Mouse (Mus musculus): ENCODE results near the gene Twsg1. TPM values are rescaled to one million over a fixed set of nuclear protein-coding genes. Genes with fewer than 3 reads are reported as not detected.

Gene Twsg1
- polyA plus RNA-seq, 1 experiment from 2014 or later: 154 TPM

DNA sequence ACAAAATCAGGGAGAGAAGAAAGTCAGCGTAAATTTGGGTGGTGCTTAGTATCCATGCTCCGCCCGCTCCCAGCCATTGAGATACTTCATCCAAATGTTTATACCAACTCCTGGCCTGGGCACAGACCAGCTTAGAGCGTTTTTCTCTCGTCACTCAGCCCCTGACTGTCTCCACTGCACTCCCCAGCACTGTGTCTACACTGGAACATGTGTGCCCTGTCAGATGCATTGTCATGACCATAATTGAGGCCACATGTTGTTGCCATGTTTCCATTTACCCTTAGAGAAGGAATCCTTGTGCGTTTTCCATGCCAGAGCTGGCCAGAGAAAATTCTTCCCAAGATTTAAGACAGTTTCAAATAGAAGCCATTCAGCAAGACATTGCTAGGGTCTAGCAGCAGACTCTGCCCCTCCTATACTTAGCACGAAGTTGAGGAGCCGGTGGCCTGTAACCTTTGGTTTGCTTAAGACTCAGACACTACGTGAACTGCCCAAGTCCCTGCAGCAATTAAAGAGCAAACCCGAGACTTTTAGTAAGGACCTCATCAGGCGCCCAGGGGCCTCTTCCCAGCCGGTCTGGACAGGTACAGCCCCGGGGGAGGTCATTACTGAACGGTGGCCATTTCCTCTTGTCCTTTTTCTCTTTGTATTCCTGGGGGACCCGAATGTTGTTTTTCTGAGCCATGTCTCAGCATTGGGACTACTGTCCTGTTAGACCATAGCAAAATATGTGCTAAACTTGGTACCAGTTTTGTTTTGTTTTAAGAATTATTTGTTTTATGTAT, 39.5 kb downstream of the Twsg1 start:
- WGBS: 38% methylated on average over 15 of the region's 15 CpGs
- Histone ChIP-seq H3K4me2 (replicated peaks) (no peak overlapping the region), H3K4me1 (peaks cover 54% of the 10 kb centered on the region), H3K36me3 (no peaks in the 10 kb centered on the region), H3K27ac (replicated peaks) (peak overlapping the region; percentile 91), H3K9me3 (replicated peaks) (no peaks in the 10 kb centered on the region), H3K27me3 (no peaks in the 10 kb centered on the region), H3K9ac (no peak overlapping the region), H3K4me3 (replicated peaks) (no peak overlapping the region)
- peak; percentile 48; the same call in 1 of the 2 replicates for ATAC-seq (ENCODE audit: insufficient number of reproducible peaks, low FRiP score, low TSS enrichment, low read depth)

DNA sequence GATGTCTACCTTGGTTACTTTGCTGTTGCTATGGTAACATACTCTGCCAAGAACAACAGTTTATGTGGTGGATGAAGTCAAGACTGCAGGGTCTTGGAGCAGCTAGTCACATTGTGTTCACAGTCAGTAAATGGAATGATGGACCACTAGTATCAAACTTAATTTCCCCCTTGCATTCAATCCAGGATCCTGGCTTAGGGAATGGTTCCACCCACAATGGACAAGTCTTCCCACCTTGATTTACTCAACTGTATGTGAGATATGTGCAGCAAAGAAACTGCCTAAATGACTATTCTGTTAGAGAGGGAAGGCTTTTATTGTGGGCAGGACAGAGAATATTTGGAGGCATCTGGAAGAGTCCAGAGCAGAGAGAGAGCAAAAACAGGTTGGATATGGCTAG, 42.8 kb downstream of the Twsg1 start:
- H3K4me3 ChIP-seq (replicated peaks): no peak overlapping the region
- no peak overlapping the region for H3K4me2 ChIP-seq (replicated peaks)
- no peak for ATAC-seq (ENCODE audit: insufficient number of reproducible peaks, low FRiP score, low TSS enrichment, low read depth)
- H3K4me1 ChIP-seq: peaks cover 45% of the 10 kb centered on the region
- H3K9me3 ChIP-seq (replicated peaks): no peaks in the 10 kb centered on the region
- no peaks in the 10 kb centered on the region for H3K27me3 ChIP-seq
- H3K27ac ChIP-seq (replicated peaks): no peak overlapping the region
- H3K9ac ChIP-seq: no peak overlapping the region
- no peaks in the 10 kb centered on the region for H3K36me3 ChIP-seq

DNA sequence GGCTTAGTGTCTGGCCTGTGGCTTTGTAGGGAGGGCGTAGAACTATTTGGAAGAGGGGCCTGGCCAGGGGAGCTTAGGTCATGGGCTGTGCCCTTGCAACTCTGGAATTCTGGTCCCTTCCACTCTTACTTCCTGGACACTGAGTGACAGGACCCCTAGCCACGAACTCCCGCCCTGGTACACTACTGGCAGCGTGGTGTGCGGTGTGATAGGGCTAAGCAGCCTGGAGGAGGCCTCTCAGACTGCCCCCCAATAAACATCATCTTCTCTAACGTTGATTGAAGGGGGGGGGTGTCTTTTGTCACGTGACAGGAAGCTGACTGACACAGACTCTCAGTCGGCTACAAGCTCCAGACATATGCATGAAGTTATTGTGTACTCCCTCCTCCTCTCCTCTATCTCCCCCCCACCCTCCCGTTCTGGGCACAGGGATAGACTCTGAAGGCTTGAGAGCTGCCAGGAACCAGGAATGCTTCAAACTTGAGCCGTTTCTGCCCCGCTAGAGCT, 44.1 kb downstream of the Twsg1 start:
- ATAC-seq (ENCODE audit: insufficient number of reproducible peaks, low FRiP score, low TSS enrichment, low read depth): peak; percentile 72
- H3K9ac ChIP-seq: no peak overlapping the region
- H3K4me1 ChIP-seq: peaks cover 34% of the 10 kb centered on the region
- peak overlapping the region; percentile 90 for H3K27ac ChIP-seq (replicated peaks)
- 32% methylated on average over 11 of the region's 11 CpGs for WGBS
- H3K4me2 ChIP-seq (replicated peaks): peak overlapping the region; percentile 25
- no peaks in the 10 kb centered on the region for H3K36me3 ChIP-seq
- no peaks in the 10 kb centered on the region for H3K27me3 ChIP-seq
- H3K4me3 ChIP-seq (replicated peaks): no peak overlapping the region
- H3K9me3 ChIP-seq (replicated peaks): no peaks in the 10 kb centered on the region

DNA sequence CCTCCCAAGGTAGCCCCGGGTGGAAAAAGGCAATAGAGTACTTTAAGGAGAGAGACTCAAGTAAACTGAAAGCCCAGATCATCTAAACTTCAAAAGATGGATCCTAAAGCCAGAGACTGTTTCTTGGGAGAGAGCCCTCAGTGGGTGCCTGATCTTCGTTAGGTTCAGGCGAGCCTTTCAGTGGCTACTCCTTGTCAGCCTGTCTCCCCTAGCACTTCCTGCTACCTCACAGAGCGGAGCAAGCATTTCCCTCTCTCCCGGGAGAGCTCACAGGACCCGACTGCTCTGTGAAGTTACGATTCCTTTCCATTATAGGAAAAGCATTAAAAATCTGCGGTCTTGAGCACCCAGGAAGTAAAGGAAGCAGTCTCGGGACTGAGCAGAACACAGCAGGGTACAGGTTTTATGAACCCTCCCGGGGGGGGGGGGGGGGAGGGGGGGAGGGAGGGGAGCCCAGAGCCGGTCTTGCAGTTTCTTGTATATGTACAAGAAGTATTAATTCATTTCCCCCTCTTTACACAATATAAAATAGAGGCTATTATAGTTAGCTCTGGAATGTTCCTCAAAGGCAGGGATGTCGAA, 44.6 kb downstream of the Twsg1 start:
- peak overlapping the region; percentile 25 for H3K4me2 ChIP-seq (replicated peaks)
- no peak overlapping the region for H3K9ac ChIP-seq
- peaks cover 28% of the 10 kb centered on the region for H3K4me1 ChIP-seq
- H3K9me3 ChIP-seq (replicated peaks): no peaks in the 10 kb centered on the region
- WGBS: 28% methylated on average over 12 of the region's 12 CpGs
- H3K4me3 ChIP-seq (replicated peaks): no peak overlapping the region
- peak overlapping the region; percentile 90 for H3K27ac ChIP-seq (replicated peaks)
- H3K27me3 ChIP-seq: no peaks in the 10 kb centered on the region
- no peak for ATAC-seq (ENCODE audit: insufficient number of reproducible peaks, low FRiP score, low TSS enrichment, low read depth)
- H3K36me3 ChIP-seq: no peaks in the 10 kb centered on the region

DNA sequence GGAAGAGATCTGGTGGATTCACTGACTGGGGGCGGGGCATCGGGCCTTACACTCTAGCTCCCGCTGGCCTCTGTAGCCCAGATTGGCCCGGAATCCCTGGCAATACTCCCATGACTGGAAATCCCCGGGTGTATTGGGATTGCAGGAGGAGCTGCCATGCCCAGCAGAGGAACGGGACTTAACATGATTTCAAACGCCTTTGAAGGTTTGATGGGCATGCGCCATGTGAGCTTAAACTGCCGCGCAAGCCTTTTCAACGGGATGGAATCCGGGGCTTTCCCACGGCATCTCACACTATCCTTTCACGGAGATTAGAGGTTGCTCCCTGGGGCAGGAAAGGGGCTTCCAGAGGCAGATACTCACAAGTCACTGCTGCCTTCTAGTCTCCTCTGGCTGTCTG, 45.8 kb downstream of the Twsg1 start:
- Histone ChIP-seq H3K4me2 (replicated peaks) (0 out of 2 replicates have a peak overlapping the region, but pooled peaks have one; percentile 4), H3K36me3 (no peaks in the 10 kb centered on the region), H3K27ac (replicated peaks) (peak overlapping the region; percentile 90), H3K4me3 (replicated peaks) (no peak overlapping the region), H3K4me1 (peaks cover 23% of the 10 kb centered on the region), H3K9me3 (replicated peaks) (no peaks in the 10 kb centered on the region), H3K9ac (no peak overlapping the region), H3K27me3 (no peaks in the 10 kb centered on the region)
- no peak for ATAC-seq (ENCODE audit: insufficient number of reproducible peaks, low FRiP score, low TSS enrichment, low read depth)
- WGBS: 47% methylated on average over 14 of the region's 14 CpGs

DNA sequence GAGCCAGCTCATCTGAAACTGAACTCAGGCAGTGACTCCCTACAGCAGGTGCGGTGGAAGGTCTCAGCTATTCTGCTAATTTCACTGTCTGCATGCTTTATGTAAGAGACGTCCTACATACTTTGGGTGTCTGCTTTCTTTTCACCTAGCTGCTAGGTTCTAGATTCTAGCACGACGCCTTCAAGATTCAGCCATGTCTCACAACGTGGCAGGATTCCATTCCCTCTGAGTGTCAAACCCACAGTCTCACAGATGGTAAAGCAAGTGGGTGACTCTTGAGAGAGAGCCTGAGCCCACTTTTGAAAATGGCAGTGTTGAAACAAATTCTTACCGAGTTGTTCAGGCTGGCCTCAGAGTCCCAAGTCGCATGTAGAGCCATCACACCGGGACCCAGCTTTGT, 47.2 kb downstream of the Twsg1 start:
- Histone ChIP-seq H3K36me3 (no peaks in the 10 kb centered on the region), H3K4me3 (replicated peaks) (no peak overlapping the region), H3K27me3 (no peaks in the 10 kb centered on the region), H3K9me3 (replicated peaks) (no peaks in the 10 kb centered on the region), H3K9ac (no peak overlapping the region), H3K4me1 (peaks cover 23% of the 10 kb centered on the region), H3K4me2 (replicated peaks) (no peak overlapping the region), H3K27ac (replicated peaks) (no peak overlapping the region)
- 87% methylated on average over 8 of the region's 8 CpGs for WGBS
- no peak for ATAC-seq (ENCODE audit: insufficient number of reproducible peaks, low FRiP score, low TSS enrichment, low read depth)

DNA sequence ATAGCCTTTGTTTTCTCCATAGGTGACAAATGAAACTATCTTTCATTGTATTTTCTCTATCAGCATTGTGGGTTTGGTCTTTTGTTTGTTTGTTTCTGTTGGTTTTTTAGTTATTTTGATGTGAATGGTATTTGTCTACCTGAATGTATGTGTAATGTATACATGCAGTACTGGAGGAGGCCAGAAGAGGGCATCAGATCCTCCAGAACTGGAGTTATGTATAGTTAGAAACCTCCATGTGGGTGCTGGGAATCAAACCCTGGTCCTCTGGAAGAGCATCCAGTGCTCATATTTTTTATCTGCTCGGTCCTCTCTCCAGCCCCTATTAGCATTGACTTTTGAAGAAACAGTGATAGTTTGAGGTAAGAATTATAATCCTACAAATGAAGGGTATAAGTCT, 48.0 kb downstream of the Twsg1 start:
- no peaks in the 10 kb centered on the region for H3K27me3 ChIP-seq
- no peak overlapping the region for H3K4me2 ChIP-seq (replicated peaks)
- H3K4me1 ChIP-seq: peaks cover 23% of the 10 kb centered on the region
- no peak for ATAC-seq (ENCODE audit: insufficient number of reproducible peaks, low FRiP score, low TSS enrichment, low read depth)
- WGBS: 100% methylated on average over 1 of the region's 1 CpGs
- H3K36me3 ChIP-seq: no peaks in the 10 kb centered on the region
- no peak overlapping the region for H3K9ac ChIP-seq
- no peaks in the 10 kb centered on the region for H3K9me3 ChIP-seq (replicated peaks)
- H3K4me3 ChIP-seq (replicated peaks): no peak overlapping the region
- no peak overlapping the region for H3K27ac ChIP-seq (replicated peaks)

DNA sequence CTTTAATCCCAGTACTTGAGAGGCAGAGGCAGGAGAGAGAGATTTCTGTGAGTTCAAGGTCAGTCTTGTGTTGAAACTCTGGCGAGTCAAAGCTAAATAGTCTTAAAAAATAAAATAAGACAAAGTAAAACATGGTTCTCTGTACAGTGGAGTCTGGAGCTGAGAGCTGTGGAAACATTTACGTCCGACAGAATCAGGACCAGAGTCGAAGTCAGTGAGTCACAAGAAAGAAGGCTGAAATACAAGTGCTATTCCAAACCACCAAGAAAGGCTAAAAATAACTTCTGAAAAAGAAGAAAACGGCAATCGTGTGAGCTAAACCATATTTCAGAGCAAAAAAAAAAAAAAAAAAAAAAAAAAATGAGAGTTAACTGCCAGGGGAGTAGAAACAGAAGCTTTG, 48.7 kb downstream of the Twsg1 start:
- H3K9me3 ChIP-seq (replicated peaks): no peaks in the 10 kb centered on the region
- ATAC-seq (ENCODE audit: insufficient number of reproducible peaks, low FRiP score, low TSS enrichment, low read depth): no peak
- no peaks in the 10 kb centered on the region for H3K27me3 ChIP-seq
- peaks cover 22% of the 10 kb centered on the region for H3K4me1 ChIP-seq
- H3K36me3 ChIP-seq: no peaks in the 10 kb centered on the region
- no peak overlapping the region for H3K9ac ChIP-seq
- no peak overlapping the region for H3K4me2 ChIP-seq (replicated peaks)
- peak overlapping the region; percentile 72; the same call in 1 of the 2 replicates for H3K27ac ChIP-seq (replicated peaks)
- WGBS: 62% methylated on average over 6 of the region's 6 CpGs
- no peak overlapping the region for H3K4me3 ChIP-seq (replicated peaks)

DNA sequence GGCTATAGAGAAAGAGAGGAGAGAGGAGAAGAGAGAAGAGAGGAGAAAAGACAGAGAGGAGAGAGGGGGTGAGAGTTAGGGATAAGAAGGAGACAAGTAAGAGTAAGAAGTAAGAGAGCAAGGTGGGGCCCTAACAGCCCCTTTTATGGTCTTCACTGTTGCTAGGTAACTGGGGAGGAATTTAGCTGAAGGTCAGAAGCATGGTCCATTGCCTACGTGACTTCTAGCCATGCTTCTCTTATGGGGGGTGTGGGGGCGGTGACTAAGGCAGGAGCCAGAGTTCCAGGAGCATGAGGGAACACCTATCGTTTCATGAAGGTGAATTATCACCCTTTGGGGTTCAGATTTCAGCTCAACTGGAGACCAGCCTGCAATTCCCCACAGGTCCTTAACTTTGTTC, 55.0 kb downstream of the Twsg1 start:
- Histone ChIP-seq H3K9ac (no peak overlapping the region), H3K27ac (replicated peaks) (no peak overlapping the region), H3K4me1 (peaks cover 6% of the 10 kb centered on the region; the same call in 1 of the 2 replicates), H3K4me2 (replicated peaks) (no peak overlapping the region), H3K9me3 (replicated peaks) (no peaks in the 10 kb centered on the region), H3K4me3 (replicated peaks) (no peak overlapping the region), H3K36me3 (no peaks in the 10 kb centered on the region), H3K27me3 (no peaks in the 10 kb centered on the region)
- WGBS: 71% methylated on average over 3 of the region's 3 CpGs
- no peak for ATAC-seq (ENCODE audit: insufficient number of reproducible peaks, low FRiP score, low TSS enrichment, low read depth)

DNA sequence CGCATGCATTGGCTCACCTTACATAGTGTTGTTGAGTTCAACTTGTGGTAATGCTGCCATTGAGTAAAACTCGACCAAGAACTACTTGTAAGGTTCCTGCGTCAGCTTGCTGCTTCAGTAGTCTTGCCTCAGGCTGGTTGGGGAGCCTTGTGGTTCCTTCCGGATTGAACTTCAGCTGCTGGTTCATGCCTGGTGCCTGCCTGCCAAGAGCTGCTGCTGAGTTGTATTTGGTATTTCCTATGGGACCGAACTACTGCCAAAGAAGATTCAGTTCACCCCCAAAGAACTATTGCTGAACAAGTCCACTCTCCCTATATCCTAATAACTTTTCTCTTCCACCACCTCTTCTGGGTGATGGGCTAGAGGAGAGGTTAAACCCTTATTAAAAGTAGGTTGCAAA, 61.5 kb downstream of the Twsg1 start:
- Histone ChIP-seq H3K4me3 (replicated peaks) (no peak overlapping the region), H3K27ac (replicated peaks) (no peak overlapping the region), H3K36me3 (no peaks in the 10 kb centered on the region), H3K4me2 (replicated peaks) (no peak overlapping the region), H3K27me3 (no peaks in the 10 kb centered on the region), H3K9me3 (replicated peaks) (no peaks in the 10 kb centered on the region), H3K9ac (no peak overlapping the region), H3K4me1 (peaks cover 23% of the 10 kb centered on the region)
- WGBS: 65% methylated on average over 5 of the region's 5 CpGs
- no peak for ATAC-seq (ENCODE audit: insufficient number of reproducible peaks, low FRiP score, low TSS enrichment, low read depth)

DNA sequence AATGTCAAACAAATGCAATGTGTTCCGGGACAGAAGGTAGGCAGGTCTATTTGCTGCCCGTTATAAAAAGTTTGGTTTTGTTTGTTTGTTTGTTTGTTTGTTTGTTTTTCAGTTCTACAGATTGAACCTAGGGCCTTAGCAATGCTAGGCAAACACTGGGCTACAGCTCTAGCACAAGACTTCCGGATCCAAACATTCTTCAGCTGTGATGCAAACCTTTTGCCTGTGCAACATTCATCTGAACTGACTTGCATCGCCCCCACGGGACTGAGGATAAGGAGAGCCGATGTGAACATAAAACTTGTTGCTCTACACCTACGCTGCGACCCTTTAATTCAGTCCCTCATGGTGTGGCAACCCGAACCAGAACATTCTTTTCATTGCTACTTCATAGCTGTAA, 64.5 kb downstream of the Twsg1 start:
- Histone ChIP-seq H3K9ac (no peak overlapping the region), H3K27me3 (no peaks in the 10 kb centered on the region), H3K4me3 (replicated peaks) (peak overlapping the region; percentile 94; the same call in 1 of the 2 replicates), H3K27ac (replicated peaks) (peak overlapping the region; percentile 100), H3K4me2 (replicated peaks) (peak overlapping the region; percentile 77), H3K36me3 (no peaks in the 10 kb centered on the region), H3K9me3 (replicated peaks) (no peaks in the 10 kb centered on the region), H3K4me1 (peaks cover 43% of the 10 kb centered on the region)
- ATAC-seq (ENCODE audit: insufficient number of reproducible peaks, low FRiP score, low TSS enrichment, low read depth): no peak
- WGBS: 60% methylated on average over 9 of the region's 9 CpGs

All from embryonic facial prominence, embryonic 15.5 days (tissue).